Comparison of ENCODE assay signal across 22 mouse cellular contexts in genomic region chr6:90726711-90727122, GRCm38 (mm10).
DNase-seq lines count a peak whose midpoint lies in the region; ATAC-seq and TF ChIP-seq lines count a peak whose summit lies in the region.
"Had no signal": no experiment of that assay in that cellular context is flagged by ENCODE, and none has a peak within 500 bp of the region (broad histone marks: within the 10 kb centered on the region; RNA-seq: fewer than 3 reads in every experiment).

No protein-coding gene starts in this region.

- H3K9me3 ChIP-seq in forebrain, embryonic 14.5 days (replicated peaks; ENCODE audit: control insufficient read depth, low read length) = no peaks in the 10 kb centered on the region
- H3K9me3 ChIP-seq in forebrain, embryonic 16.5 days (ENCODE audit: control insufficient read depth, low read length) = no peaks in the 10 kb centered on the region
- H3K9me3 ChIP-seq: heart, embryonic 15.5 days; hindbrain, embryonic 15.5 days; limb, embryonic 13.5 days; liver, embryonic 15.5 days; midbrain, embryonic 13.5 days had no signal

- no peaks in the 10 kb centered on the region for H3K27me3 ChIP-seq in forebrain, embryonic 14.5 days (replicated peaks; ENCODE audit: control insufficient read depth, insufficient read depth, low read length)
- H3K27me3 ChIP-seq in forebrain, embryonic 16.5 days (replicated peaks; ENCODE audit: control insufficient read depth, insufficient read depth, low read length) = no peaks in the 10 kb centered on the region
- H3K27me3 ChIP-seq: heart, embryonic 15.5 days; hindbrain, embryonic 15.5 days; limb, embryonic 13.5 days; midbrain, embryonic 13.5 days had no signal

- no peak for DNase-seq in forebrain, embryonic 14.5 days (ENCODE audit: low spot score)
- no peak for DNase-seq in layer of hippocampus, adult 2 months (ENCODE audit: low spot score in 2 of 2)
- no peak for DNase-seq in layer of hippocampus, postnatal 10 days (ENCODE audit: low spot score in 2 of 2)
- DNase-seq in brain, embryonic 14.5 days (ENCODE audit: low read depth) = peak; percentile 63
- peak; percentile 62 for DNase-seq in lung, postnatal 25 days (ENCODE audit: low spot score)
- no peak for DNase-seq in embryo, embryonic 11 days
- DNase-seq in right cerebral cortex, postnatal 36 days (ENCODE audit: low spot score in 2 of 2) = no peak
- DNase-seq: adrenal gland, postnatal 25 days; cerebellum, adult 9-10 months; gastrocnemius, postnatal 36 days; heart, adult 2 months; heart, postnatal 36 days; kidney, postnatal 36 days; spleen, adult 18-20 months; thymus, postnatal 25 days had no signal

- H3K4me2 ChIP-seq in forebrain, embryonic 14.5 days (ENCODE audit: low read length) = no peak overlapping the region
- no peak overlapping the region for H3K4me2 ChIP-seq in forebrain, embryonic 16.5 days (ENCODE audit: low read length)
- H3K4me2 ChIP-seq: heart, embryonic 15.5 days; hindbrain, embryonic 15.5 days; limb, embryonic 13.5 days; liver, embryonic 15.5 days; midbrain, embryonic 13.5 days had no signal

- no peak overlapping the region for H3K9ac ChIP-seq in forebrain, embryonic 14.5 days (ENCODE audit: low read length)
- no peak overlapping the region for H3K9ac ChIP-seq in forebrain, embryonic 16.5 days (replicated peaks; ENCODE audit: low read depth, low read length)
- H3K9ac ChIP-seq: heart, embryonic 15.5 days; hindbrain, embryonic 15.5 days; liver, embryonic 15.5 days; midbrain, embryonic 13.5 days had no signal

- H3K36me3 ChIP-seq in forebrain, embryonic 14.5 days (ENCODE audit: control insufficient read depth, insufficient read depth, low read length) = no peaks in the 10 kb centered on the region
- no peaks in the 10 kb centered on the region for H3K36me3 ChIP-seq in forebrain, embryonic 16.5 days (ENCODE audit: control insufficient read depth, insufficient read depth)
- H3K36me3 ChIP-seq: heart, embryonic 15.5 days; hindbrain, embryonic 15.5 days; limb, embryonic 13.5 days; liver, embryonic 15.5 days; midbrain, embryonic 13.5 days had no signal

- 73% methylated on average over 2 of the region's 2 CpGs for WGBS in forebrain, embryonic 14.5 days
- WGBS in forebrain, embryonic 16.5 days = 69% methylated on average over 2 of the region's 2 CpGs

- ATAC-seq in forebrain, embryonic 14.5 days = peak; percentile 15; the same call in 1 of the 2 replicates
- ATAC-seq in forebrain, embryonic 16.5 days = no peak
- ATAC-seq: CD4-positive, CD25-positive, alpha-beta regulatory T cell, adult 4 months; midbrain, embryonic 13.5 days had no signal

- TF ChIP-seq POLR2A in brain, embryonic 14.5 days (IDR thresholded peaks at IDR 0.05; ENCODE audit: borderline replicate concordance, extremely low read depth, insufficient read depth, insufficient read length, poor library complexity, severe bottlenecking) = no peak

- H3K27ac ChIP-seq in forebrain, embryonic 14.5 days (ENCODE audit: low read depth, low read length) = no peak overlapping the region; the same call in 1 of the 2 replicates
- no peak overlapping the region for H3K27ac ChIP-seq in forebrain, embryonic 16.5 days (ENCODE audit: low read length)
- peak overlapping the region; percentile 43; the same call in 1 of the 2 replicates for H3K27ac ChIP-seq in layer of hippocampus, adult 2 months
- H3K27ac ChIP-seq: heart, adult 2 months; heart, embryonic 15.5 days; hindbrain, embryonic 15.5 days; limb, embryonic 13.5 days; liver, embryonic 15.5 days had no signal

- no peak for TF ChIP-seq CTCF in layer of hippocampus, adult 2 months (conservative IDR thresholded peaks at IDR 0.05)
- TF ChIP-seq CTCF in brain, embryonic 14.5 days (IDR thresholded peaks at IDR 0.05; ENCODE audit: borderline replicate concordance, extremely low read depth, insufficient read depth, insufficient read length) = no peak

- H3K4me3 ChIP-seq in forebrain, embryonic 14.5 days (ENCODE audit: low read depth, low read length) = no peak overlapping the region
- H3K4me3 ChIP-seq in forebrain, embryonic 16.5 days (replicated peaks; ENCODE audit: low read length) = no peak overlapping the region
- H3K4me3 ChIP-seq in layer of hippocampus, adult 2 months = no peak overlapping the region
- H3K4me3 ChIP-seq: heart, adult 2 months; heart, embryonic 15.5 days; hindbrain, embryonic 15.5 days; limb, embryonic 13.5 days; liver, embryonic 15.5 days; midbrain, embryonic 13.5 days had no signal

- H3K4me1 ChIP-seq in forebrain, embryonic 14.5 days (ENCODE audit: control insufficient read depth, insufficient read depth, low read length) = peaks cover 29% of the 10 kb centered on the region
- H3K4me1 ChIP-seq in forebrain, embryonic 16.5 days (replicated peaks; ENCODE audit: control insufficient read depth, insufficient read depth, low read length) = peaks cover 30% of the 10 kb centered on the region

Comparison
In these comparisons a context has a peak if more than half of its experiments do, and no peak if none do; other contexts are left out.
1. DNase-seq: peak in brain, embryonic 14.5 days (single experiment) and lung, postnatal 25 days (single experiment); none in forebrain, embryonic 14.5 days (single experiment), layer of hippocampus, adult 2 months (0 of 2), layer of hippocampus, postnatal 10 days (0 of 2), embryo, embryonic 11 days (single experiment) and right cerebral cortex, postnatal 36 days (0 of 2).